Mouse (Mus musculus) thymus, adult 18-20 months (tissue): ENCODE results near the gene Ino80e.

ENCODE experiments used
- DNase-seq, 2 experiments: peaks; one replicate each; pipeline ENCODE4 v3.0.0; 2022; ENCODE audit warnings: mixed read lengths in 2 of 2

The Ino80e gene

GRCm38 (mm10) chr7:126855641-126856040, 6.5 kb downstream of the Ino80e start:
- no peak for DNase-seq

- DNase-seq = no peak
Measured at GRCm38 (mm10) chr7:126853454-126853853, 8.7 kb downstream of the Ino80e start.

- DNase-seq = no peak
Measured at GRCm38 (mm10) chr7:126851192-126851591, 11.0 kb downstream of the Ino80e start.

GRCm38 (mm10) chr7:126850161-126850560, 12.0 kb downstream of the Ino80e start:
- DNase-seq = no peak

- DNase-seq = no peak
Measured at GRCm38 (mm10) chr7:126848794-126849193, 13.4 kb downstream of the Ino80e start.

- DNase-seq = no peak
Measured at GRCm38 (mm10) chr7:126847421-126848398, 14.5 kb downstream of the Ino80e start.

GRCm38 (mm10) chr7:126847116-126847420, 15.1 kb downstream of the Ino80e start, which contains the start of gene Doc2a:
Gene Doc2a, plus strand, starts transcription at chr7:126847416.
- DNase-seq = no peak

- no peak for DNase-seq
Measured at GRCm38 (mm10) chr7:126845516-126845915, 16.7 kb downstream of the Ino80e start.

GRCm38 (mm10) chr7:126843276-126843675, 18.9 kb downstream of the Ino80e start:
- DNase-seq = no peak

- DNase-seq = no peak
Measured at GRCm38 (mm10) chr7:126833294-126833693, 28.9 kb downstream of the Ino80e start.

- peak; percentile 51 to 68 for DNase-seq
Measured at GRCm38 (mm10) chr7:126832036-126832598, 30.1 kb downstream of the Ino80e start.

GRCm38 (mm10) chr7:126831539-126831938, 30.6 kb downstream of the Ino80e start, which contains the start of gene 4930451I11Rik:
Gene 4930451I11Rik, minus strand, starts transcription at chr7:126831639.
- DNase-seq = no peak

- no peak for DNase-seq
Measured at GRCm38 (mm10) chr7:126825952-126826351, 36.2 kb downstream of the Ino80e start.

GRCm38 (mm10) chr7:126825403-126825802, 36.8 kb downstream of the Ino80e start:
- no peak for DNase-seq

GRCm38 (mm10) chr7:126823940-126824339, 38.2 kb downstream of the Ino80e start:
- no peak for DNase-seq

- DNase-seq = no peak
Measured at GRCm38 (mm10) chr7:126823202-126823711, 38.9 kb downstream of the Ino80e start.

- DNase-seq = no peak
Measured at GRCm38 (mm10) chr7:126822741-126823140, 39.4 kb downstream of the Ino80e start.

GRCm38 (mm10) chr7:126821835-126822511, 40.2 kb downstream of the Ino80e start:
- peak; percentile 35 to 48 for DNase-seq

GRCm38 (mm10) chr7:126818818-126819217, 43.4 kb downstream of the Ino80e start:
- no peak for DNase-seq

- no peak for DNase-seq
Measured at GRCm38 (mm10) chr7:126817595-126817994, 44.6 kb downstream of the Ino80e start.

GRCm38 (mm10) chr7:126816494-126816893, 45.7 kb downstream of the Ino80e start:
- no peak for DNase-seq

- no peak for DNase-seq
Measured at GRCm38 (mm10) chr7:126815726-126816222, 46.4 kb downstream of the Ino80e start.
